Mouse (Mus musculus): ENCODE measurements around the gene Ppm1l.

- no peak for TF ChIP-seq EP300 (IDR thresholded peaks at IDR 0.05; ENCODE audit: insufficient read depth, low read depth, low read length)
- TF ChIP-seq CTCF (IDR thresholded peaks at IDR 0.05) = no peak
Measured at GRCm38 (mm10) chr3:69356078-69356665, 39.5 kb downstream of the Ppm1l start.

All from heart, adult 2 months (tissue).